Mouse (Mus musculus) testis, postnatal 14 days (tissue): ENCODE data around the gene Rgs10.

Experiments
- DNase-seq: peaks from one replicate; pipeline ENCODE4 v3.0.0; 2021; ENCODE audit warnings: low spot score

Rgs10 gene

GRCm38 (mm10) chr7:128408265-128408664 is 10.3 kb downstream of the Rgs10 start:
- no peak for DNase-seq

- no peak for DNase-seq
Observed at GRCm38 (mm10) chr7:128403988-128404387, 14.6 kb downstream of the Rgs10 start.

- DNase-seq: no peak
Observed at GRCm38 (mm10) chr7:128403586-128403985, 15.0 kb downstream of the Rgs10 start.

DNA sequence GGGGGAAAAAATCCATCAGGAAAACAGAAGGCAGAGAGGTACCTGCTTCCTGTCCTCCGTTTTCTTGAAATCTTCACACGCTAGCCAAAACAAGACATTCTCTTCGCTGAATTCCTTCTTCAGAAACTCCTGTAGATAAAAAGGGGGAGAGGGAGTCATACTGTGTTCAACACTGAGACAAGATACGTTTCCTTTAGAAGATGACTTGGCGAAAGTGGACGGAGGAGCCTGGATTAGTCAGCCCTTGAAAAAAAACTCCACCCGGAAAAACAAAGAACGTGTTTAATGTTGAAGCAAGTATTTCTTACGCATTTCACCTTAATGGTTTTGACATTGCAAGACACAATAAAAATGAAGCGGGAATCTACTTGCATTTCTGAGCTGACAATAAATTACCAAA is 15.4 kb downstream of the Rgs10 start:
- no peak for DNase-seq

GRCm38 (mm10) chr7:128402577-128402976 is 16.0 kb downstream of the Rgs10 start:
- no peak for DNase-seq

DNA sequence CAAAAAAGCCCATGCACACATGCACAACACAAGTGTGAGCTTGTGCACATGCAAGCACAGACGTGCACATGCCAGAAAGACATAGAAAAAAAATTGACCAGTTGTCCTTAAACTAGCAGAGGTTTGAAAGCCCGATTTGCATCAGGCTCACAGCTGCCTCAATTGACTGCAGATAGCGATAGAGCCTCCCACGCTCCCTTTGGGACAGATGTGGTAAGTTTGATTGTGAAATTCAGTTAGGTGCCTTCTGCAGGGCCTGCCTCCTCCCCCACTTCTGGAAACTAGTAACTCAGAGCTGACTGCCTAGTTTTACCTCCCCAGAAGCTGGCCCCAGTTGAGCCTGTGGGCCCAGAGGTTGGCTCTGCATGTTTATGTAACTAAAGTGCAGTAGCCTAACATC is 19.9 kb downstream of the Rgs10 start:
- DNase-seq: no peak

DNA sequence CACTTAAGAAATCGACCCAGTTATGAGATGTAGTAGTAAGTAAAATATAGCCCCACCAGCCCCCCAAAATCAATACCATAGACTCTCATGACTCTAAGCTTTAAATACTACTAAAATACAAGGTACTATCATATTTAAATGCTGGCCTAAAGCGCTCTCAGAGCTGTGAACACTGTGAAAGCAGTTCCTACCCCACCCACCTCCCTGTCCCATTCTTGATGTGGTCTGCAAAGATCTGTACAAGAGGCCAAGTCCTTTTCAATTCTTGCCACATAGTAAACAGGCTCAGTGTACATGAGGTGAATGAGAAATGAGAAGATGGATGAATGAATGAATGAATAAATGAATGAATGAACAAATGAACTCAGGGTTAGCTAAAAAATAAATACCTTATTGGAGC is 21.5 kb downstream of the Rgs10 start:
- DNase-seq: no peak

DNA sequence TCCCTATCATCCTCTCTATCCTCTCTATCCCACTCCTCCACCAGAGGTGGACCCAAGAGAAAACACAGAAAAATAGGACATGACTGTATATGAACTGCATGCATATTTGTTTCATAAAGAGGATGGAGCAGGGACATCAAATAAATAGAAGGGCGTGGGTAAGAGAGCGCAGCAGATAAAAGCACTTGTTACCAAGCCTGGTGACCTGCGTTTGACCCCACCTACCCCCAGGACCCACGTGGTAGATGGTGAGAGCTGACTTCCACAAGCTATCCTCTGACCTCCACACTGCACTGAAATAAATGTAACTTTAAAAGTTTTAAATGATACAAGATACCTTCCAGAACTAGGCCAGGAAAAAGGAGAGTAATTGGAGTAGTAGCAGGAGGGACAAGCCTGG is 24.8 kb downstream of the Rgs10 start:
- no peak for DNase-seq

DNA sequence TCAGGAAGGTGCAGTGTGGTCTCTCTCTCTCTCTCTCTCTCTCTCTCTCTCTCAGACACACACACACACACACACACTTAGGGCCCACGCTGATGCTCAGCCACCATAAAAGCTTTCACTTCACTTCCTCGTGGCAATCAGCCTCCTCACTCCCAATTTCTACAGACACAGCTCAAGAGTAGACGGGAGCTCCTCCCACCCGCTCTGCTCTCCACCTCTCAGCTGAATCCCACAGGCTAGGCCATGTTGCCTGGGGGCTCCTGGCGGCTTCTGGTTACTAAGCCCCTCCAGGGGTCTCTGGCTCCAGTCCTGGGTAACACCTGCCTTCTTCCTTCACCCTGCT is 25.6 kb downstream of the Rgs10 start:
- no peak for DNase-seq

DNA sequence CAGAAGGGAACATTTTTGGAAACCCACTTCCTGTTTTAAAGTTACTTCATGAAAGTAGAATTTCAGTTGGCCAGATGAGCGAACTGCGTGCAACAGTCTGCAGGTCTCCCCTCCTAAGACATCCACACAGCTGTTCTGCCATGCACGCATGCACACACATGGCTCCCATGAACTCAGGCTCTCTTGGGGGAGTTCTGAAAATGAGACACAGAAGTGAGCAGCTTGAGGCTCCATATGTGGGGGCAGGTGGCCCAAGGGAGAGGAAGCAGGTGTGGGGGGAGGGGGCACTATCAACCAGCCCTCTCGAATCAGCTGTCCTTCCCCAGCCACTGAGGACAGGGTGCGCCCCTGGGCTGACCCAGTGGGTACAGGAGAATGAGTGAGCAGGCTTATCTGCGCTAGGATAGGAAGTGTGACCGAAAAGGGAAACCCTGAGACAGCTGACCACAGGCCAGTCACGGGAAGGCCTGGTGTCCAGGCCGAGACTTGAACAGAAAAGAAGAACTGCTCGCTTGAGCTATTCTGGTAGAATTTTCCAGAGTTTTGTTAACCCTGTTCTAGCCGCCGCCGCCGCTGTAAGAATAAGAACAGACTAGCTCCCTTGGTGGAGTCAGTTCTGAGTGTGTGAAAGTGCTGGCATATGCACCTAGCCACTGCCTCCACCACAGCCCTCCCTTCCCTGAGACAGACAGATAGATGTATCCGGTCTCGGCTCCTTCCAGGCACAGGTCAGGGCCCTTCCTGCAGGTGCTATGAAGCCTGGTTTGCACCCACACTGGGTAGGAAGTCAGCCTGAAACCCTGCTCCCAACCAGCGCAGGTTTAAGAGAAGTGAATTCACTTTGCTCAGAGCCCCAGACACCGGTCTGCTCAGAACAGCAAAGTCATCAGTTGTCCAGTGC is 26.2 kb downstream of the Rgs10 start:
- no peak for DNase-seq

DNA sequence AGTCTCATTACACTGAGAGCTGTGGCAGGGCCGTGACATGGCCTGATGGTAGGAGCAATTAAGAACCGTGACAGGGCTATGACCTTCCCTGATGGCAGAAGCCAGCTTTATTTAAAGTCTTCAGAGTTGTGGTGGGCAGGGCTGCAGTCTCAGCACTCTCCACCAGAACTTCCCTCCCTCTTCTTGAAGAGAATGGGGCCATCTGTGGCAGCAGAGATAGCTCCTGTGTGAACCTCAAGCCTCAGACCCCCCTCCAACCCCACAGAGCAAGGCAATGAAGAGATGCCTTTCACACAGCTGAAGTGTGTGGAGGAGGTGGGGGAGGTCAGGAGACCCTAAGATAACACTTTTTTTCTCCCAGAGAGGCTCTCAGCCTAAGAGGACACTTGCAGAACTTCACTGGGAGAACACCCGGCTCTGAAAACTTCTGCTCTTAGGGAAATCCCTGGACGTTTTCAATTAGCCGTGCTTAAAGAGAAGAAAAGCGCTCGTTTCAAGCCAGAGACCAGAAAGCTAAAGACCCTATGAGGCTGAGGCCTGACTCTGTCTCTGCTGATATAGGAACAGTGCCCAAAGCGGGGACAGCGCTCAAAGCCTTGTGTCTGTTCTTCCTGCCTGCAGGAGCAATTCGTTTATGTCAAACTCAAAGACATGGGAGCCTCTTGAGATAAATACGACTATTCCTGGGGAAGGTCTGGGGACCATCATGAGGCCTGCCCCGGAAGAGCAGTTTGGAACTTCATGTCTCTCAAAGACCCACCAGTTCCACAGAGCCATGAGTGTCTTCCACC is 27.1 kb downstream of the Rgs10 start:
- no peak for DNase-seq

GRCm38 (mm10) chr7:128388968-128389367 is 29.6 kb downstream of the Rgs10 start:
- peak; percentile 83 for DNase-seq

DNA sequence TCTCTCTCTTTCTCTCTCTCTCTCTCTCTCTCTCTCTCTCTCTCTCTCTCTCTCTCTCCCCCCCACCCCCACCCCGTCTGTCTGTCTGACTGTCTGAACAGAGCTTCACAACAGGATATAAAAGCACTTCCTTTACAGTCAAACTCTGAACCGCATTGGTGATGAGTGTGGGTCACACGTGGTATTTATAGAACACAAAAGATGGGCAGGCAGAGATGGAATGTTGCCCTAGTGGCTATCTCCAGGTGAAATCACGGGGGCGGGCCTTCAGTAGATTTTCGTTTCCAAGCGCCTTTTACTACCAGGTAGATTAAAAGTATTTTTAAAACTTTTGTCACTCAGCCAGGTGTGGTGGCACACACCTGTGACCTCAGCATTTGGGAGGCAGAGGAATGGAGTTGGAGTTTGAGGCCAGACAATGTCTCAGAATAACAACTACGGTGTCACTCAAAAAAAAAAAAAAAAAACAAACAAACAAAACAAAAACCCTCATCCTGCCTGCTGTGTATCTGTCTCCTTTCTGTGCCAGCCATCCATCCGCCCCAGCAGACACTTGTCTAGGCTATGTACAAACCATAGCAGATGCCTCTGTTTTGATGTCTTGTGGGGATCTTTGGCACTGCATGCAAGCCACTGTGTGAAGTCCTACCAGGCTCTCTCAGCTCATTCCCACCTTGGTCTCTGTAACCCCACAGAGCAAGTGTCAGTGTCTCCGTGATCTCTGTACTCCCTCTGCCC is 34.7 kb downstream of the Rgs10 start:
- no peak for DNase-seq

- no peak for DNase-seq
Observed at GRCm38 (mm10) chr7:128383189-128383725, 35.3 kb downstream of the Rgs10 start.

- DNase-seq: no peak
Observed at GRCm38 (mm10) chr7:128382527-128382860, 36.1 kb downstream of the Rgs10 start.

GRCm38 (mm10) chr7:128381811-128382526 is 36.6 kb downstream of the Rgs10 start:
- no peak for DNase-seq

DNA sequence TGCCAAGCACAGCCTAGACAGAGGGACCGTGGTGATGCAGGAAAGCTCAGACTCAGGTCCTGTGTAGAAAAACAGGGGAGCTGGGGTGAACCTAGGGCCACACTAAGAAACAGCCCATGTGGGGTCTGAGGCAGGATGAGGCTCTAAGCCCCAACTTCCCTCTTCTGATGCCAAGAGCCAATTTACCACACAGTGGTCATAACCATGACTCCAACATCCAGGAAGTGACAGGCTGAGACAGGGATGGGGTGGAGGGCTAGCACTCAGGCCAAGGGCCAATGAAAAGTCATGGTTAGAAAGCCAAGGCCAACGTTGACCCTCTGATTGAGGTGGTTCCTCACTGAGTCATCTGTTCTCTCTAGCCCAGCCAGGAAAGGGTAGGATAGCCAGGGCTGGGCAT is 37.6 kb downstream of the Rgs10 start:
- DNase-seq: no peak

- no peak for DNase-seq
Observed at GRCm38 (mm10) chr7:128379162-128379805, 39.3 kb downstream of the Rgs10 start.

DNA sequence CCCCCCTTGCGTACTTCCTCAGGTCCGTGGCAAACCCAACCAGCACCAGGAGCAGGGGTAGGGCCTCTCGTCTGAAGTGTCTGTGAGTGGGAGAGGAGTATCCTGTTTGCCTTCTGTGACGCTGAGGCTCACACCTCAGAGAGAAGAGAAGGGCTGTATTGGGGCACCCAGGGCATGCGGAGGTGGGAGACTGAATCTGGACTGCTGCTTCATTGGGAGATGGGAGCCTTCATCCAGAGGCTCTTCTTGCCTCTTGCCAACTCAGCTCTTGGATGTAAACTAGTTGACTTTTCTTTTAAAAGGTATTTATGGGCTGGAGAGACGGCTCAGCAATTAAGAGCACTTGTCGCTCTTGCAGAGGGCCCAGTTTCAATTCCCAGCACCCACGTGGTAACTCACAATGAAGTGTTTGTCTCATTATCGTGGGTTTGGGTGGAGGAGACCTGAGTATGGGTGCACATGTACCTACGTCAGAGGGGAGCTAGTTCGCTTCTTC is 42.3 kb downstream of the Rgs10 start:
- DNase-seq: no peak

GRCm38 (mm10) chr7:128374156-128374555 is 44.4 kb downstream of the Rgs10 start:
- DNase-seq: no peak

GRCm38 (mm10) chr7:128373751-128374150 is 44.8 kb downstream of the Rgs10 start:
- no peak for DNase-seq
